Mouse (Mus musculus) neural tube, embryonic 13.5 days (tissue): Measurements from ENCODE around the gene Astn2. TPM values are rescaled to one million over a fixed set of nuclear protein-coding genes. Genes with fewer than 3 reads are reported as not detected.

Source experiments
- ATAC-seq: fragments of 200-750 bp; cut with Nextera tagmentation; 2 replicates; pipeline ENCODE4 v1.8.0; 2017; ENCODE audit warnings: low read depth, mild to moderate bottlenecking, moderate TSS enrichment, moderate library complexity
- H3K27ac ChIP-seq: fragments of 300-500 bp; sonication (generic); replicated peaks from 2 replicates; pipeline ENCODE4 v1.5.1; 2015; ENCODE audit warnings: moderate library complexity, mild to moderate bottlenecking, inconsistent platforms
- H3K27me3 ChIP-seq: fragments of 300-500 bp; sonication (generic); 2 replicates; pipeline ENCODE4 v1.6.1; 2015; ENCODE audit warnings: mild to moderate bottlenecking, inconsistent platforms
- H3K36me3 ChIP-seq: fragments of 300-500 bp; sonication (generic); 2 replicates; pipeline ENCODE4 v1.6.1; 2015; ENCODE audit warnings: mild to moderate bottlenecking, inconsistent platforms
- H3K4me1 ChIP-seq: fragments of 300-500 bp; sonication (generic); replicated peaks from 2 replicates; pipeline ENCODE4 v1.6.1; 2015; ENCODE audit warnings: inconsistent platforms
- H3K4me2 ChIP-seq: fragments of 300-500 bp; sonication (generic); 2 replicates; pipeline ENCODE4 v1.6.1; 2015; ENCODE audit warnings: inconsistent platforms, mild to moderate bottlenecking, moderate library complexity
- H3K4me3 ChIP-seq: fragments of 300-500 bp; sonication (generic); 2 replicates; pipeline ENCODE4 v1.5.1; 2015; ENCODE audit warnings: mild to moderate bottlenecking, inconsistent platforms
- H3K9ac ChIP-seq: fragments of 300-500 bp; sonication (generic); 2 replicates; pipeline ENCODE4 v1.6.1; 2015; ENCODE audit warnings: moderate library complexity, mild to moderate bottlenecking, inconsistent platforms
- H3K9me3 ChIP-seq: fragments of 300-500 bp; sonication (generic); 2 replicates; pipeline ENCODE4 v1.6.1; 2016; ENCODE audit warnings: inconsistent platforms
- WGBS: fragments of 180-500 bp; shearing (Covaris S2); methylation state at CpG from one replicate; pipeline ENCODE4 v1.1.7; 2015; 5-methylcytosine and 5-hydroxymethylcytosine counted together
- polyA plus RNA-seq: library from polyadenylated mRNA; unstranded; fragments of >200 nt; fragmentation: Nextera tagmentation; extraction: Ambion mirVana; gene quantifications from 2 replicates; pipeline ENCODE4 v1.2.1, GENCODE M21; 2015

The Astn2 gene
- polyA plus RNA-seq, 1 experiment from 2014 or later: 2.7 TPM

DNA sequence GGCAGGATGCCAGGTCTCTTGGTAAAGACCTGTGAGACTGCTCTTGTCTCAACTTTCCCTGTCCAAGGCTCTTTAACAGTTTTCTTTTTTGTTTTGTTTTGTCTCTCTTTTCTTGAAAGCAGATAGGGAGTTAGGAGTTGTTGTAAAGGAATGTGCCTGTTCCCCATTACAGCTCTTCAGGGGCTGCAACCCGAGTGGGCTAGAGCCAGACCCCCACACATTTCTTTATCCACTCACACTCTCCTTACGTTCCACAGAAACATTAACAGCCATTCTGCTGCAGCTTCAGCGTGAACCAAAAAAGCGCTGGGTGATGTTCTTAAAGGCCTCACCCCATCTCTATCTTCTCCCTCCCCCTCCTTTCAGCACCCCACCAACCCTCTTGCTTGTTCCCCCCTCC, 962.7 kb downstream of the Astn2 start:
- WGBS: 82% methylated on average over 4 of the region's 4 CpGs
- Histone ChIP-seq H3K27ac (no peak overlapping the region), H3K4me3 (no peak overlapping the region), H3K4me1 (no peaks in the 10 kb centered on the region), H3K36me3 (no peaks in the 10 kb centered on the region), H3K9ac (no peak overlapping the region), H3K4me2 (no peak overlapping the region), H3K27me3 (no peaks in the 10 kb centered on the region), H3K9me3 (no peaks in the 10 kb centered on the region)
- no peak for ATAC-seq

DNA sequence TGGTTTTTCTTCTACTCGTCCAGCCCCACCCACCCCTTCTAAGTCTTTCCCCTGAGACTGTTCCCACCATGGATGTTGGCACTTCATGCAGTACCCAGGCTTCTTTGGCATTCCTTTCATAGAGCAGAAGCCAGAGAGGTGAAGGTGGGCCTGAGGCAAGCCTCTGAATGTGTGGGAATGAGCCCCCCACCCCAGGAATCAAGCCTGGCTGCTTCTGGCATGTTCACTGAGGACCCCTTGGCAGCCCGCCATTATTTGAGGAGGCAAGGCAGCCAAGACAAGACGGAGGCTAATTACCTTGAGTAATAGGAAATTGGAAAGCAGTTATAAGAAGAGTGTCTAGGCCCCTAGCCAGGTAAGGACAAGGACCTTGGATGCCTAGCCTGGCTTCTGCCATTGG, 973.6 kb downstream of the Astn2 start:
- no peak overlapping the region for H3K9ac ChIP-seq
- no peak overlapping the region for H3K4me2 ChIP-seq
- no peaks in the 10 kb centered on the region for H3K27me3 ChIP-seq
- no peak overlapping the region for H3K4me3 ChIP-seq
- ATAC-seq: no peak
- H3K36me3 ChIP-seq: no peaks in the 10 kb centered on the region
- 66% methylated on average over 3 of the region's 3 CpGs for WGBS
- no peaks in the 10 kb centered on the region for H3K4me1 ChIP-seq
- H3K27ac ChIP-seq: no peak overlapping the region
- H3K9me3 ChIP-seq: no peaks in the 10 kb centered on the region

DNA sequence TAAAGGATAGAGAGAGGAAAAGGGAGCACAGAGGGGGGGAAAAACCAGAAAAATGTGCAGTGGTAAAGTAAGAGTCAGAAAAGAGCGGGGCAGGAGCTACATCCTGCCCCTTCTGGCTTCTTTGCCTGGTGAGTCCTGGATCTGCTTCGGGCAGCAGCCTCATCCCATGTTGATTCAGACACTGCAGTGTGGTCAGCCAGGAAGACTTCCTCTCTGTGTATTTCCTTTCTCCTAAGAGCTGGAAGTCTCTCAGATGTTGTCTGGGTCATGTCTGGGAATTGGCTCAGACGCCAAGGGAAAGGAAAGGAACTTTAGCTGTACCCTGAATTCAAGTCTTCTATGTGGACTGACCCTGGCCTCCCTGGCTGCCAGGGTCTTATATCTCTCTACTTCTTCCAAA, 976.9 kb downstream of the Astn2 start:
- H3K9ac ChIP-seq: no peak overlapping the region
- no peak overlapping the region for H3K4me2 ChIP-seq
- no peak overlapping the region for H3K4me3 ChIP-seq
- H3K36me3 ChIP-seq: no peaks in the 10 kb centered on the region
- no peaks in the 10 kb centered on the region for H3K4me1 ChIP-seq
- H3K27me3 ChIP-seq: no peaks in the 10 kb centered on the region
- H3K27ac ChIP-seq: no peak overlapping the region
- ATAC-seq: no peak
- WGBS: 84% methylated on average over 3 of the region's 3 CpGs
- H3K9me3 ChIP-seq: no peaks in the 10 kb centered on the region

DNA sequence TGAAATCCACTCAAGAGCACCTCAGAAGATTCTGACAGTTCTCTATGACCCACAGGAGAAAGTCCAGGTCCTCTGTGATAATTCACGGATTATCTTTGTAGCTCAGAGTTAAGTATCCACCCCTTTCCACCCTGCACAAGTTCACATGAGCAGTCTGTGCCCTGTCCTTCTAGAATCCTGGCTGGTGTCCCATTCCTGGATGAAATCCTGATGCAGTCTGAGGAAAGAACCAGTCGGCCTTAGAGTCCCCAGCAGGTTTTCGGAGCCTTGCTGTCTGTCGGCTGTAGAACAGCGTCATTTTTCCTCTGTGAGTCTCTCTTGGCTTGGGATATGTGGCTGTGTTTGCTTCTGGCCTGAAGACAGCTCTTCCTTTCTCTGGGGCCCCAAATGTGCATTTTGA, 978.0 kb downstream of the Astn2 start:
- no peak for ATAC-seq
- no peak overlapping the region for H3K9ac ChIP-seq
- 81% methylated on average over 5 of the region's 5 CpGs for WGBS
- no peak overlapping the region for H3K4me3 ChIP-seq
- no peak overlapping the region for H3K4me2 ChIP-seq
- no peaks in the 10 kb centered on the region for H3K4me1 ChIP-seq
- H3K36me3 ChIP-seq: no peaks in the 10 kb centered on the region
- no peak overlapping the region for H3K27ac ChIP-seq
- no peaks in the 10 kb centered on the region for H3K9me3 ChIP-seq
- no peaks in the 10 kb centered on the region for H3K27me3 ChIP-seq

DNA sequence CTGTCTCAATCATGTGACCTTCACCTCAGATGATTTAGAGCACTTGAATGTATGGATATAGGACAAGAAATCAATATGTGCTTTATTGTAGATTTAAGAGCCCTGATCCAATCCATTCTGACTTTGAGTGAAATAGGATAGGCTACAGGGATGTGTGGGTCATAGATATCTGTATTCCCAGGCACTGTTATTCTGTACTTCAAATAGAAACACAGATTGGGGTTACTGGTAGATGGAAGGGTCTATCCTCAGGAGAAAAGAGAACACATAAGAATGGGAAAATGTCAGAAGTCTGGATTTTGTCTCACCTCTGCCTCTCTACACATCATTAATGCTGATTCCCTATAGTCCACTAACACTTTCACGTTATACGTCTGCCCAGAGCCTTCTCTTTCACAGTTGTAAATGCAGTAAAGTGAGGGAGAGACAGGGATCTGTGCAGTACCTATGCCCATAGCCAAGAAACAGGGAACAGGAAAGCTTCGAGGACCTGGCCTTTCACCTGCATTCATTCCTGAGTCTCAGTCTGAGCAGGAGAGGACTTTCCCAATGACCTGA, 981.3 kb downstream of the Astn2 start:
- 80% methylated on average over 3 of the region's 3 CpGs for WGBS
- Histone ChIP-seq H3K9me3 (no peaks in the 10 kb centered on the region), H3K4me1 (peaks cover 11% of the 10 kb centered on the region), H3K9ac (no peak overlapping the region), H3K27ac (no peak overlapping the region), H3K4me3 (no peak overlapping the region), H3K4me2 (no peak overlapping the region), H3K27me3 (no peaks in the 10 kb centered on the region), H3K36me3 (no peaks in the 10 kb centered on the region)
- ATAC-seq: no peak

DNA sequence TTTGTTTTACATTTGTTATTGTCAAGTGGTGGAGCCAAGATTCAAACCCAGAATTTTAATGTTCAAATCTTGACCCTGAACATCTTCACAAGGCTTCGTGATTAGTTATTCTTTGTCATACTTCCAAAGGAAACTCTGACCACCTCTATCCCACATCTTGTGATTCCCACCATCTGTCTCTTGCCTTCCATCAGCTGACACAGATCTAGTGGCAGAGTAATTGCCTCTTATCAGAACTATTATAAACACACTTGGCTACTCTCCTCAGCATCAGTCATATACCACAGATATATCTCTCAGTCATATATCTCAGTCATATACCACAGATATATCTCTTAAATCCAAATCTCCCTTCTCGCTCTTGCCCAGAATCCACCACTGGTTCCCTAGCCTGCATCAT, 983.1 kb downstream of the Astn2 start:
- no peaks in the 10 kb centered on the region for H3K9me3 ChIP-seq
- H3K27ac ChIP-seq: no peak overlapping the region
- H3K4me1 ChIP-seq: peaks cover 11% of the 10 kb centered on the region
- H3K4me2 ChIP-seq: no peak overlapping the region
- no peak overlapping the region for H3K4me3 ChIP-seq
- WGBS: 90% methylated on average over 2 of the region's 2 CpGs
- H3K27me3 ChIP-seq: no peaks in the 10 kb centered on the region
- no peak overlapping the region for H3K9ac ChIP-seq
- ATAC-seq: no peak
- no peaks in the 10 kb centered on the region for H3K36me3 ChIP-seq

DNA sequence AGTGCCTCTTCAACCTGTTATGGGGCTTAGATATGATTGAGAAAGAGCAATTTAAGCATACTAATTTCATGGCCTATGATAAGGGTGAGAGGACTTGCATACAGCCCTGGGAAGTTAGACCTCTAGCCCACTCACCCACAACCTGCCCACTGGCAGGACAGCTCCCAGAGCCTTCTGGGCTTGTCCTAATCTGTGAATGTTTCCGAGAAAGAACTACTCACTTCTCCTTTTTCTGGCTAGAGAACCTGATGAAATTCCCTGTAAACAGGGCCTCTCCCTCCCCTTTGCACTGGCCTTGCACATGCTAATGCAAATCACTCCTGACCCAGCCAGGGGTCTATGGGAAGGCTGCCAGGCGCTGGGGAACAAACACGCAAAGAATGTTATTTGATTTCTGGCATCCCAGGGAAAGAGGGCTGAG, 983.9 kb downstream of the Astn2 start:
- Histone ChIP-seq H3K27ac (no peak overlapping the region), H3K9ac (no peak overlapping the region), H3K27me3 (no peaks in the 10 kb centered on the region), H3K9me3 (no peaks in the 10 kb centered on the region), H3K4me2 (no peak overlapping the region), H3K4me3 (no peak overlapping the region), H3K36me3 (no peaks in the 10 kb centered on the region), H3K4me1 (peaks cover 11% of the 10 kb centered on the region)
- 6% methylated on average over 3 of the region's 3 CpGs for WGBS
- ATAC-seq: peak; percentile 63; the same call in 1 of the 2 replicates

DNA sequence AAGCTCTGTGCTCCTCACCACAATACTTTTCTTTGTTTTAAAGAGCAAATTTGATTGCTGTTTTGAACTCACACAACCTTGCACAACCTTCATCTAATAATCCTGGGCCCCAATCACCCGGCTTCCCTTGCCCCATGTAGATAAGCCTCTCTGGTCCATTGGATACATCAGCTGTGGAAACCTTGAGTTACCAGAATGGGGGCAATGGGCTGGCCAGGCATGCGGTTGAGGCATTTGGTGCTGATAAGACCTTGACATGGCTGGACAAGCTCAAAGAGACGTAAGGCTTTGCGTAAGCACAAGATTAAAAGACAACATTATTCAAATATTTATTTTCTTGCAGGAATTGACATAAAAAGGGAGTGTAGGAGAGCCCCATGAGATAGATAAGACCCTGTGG, 988.9 kb downstream of the Astn2 start:
- H3K4me3 ChIP-seq: no peak overlapping the region
- 95% methylated on average over 4 of the region's 4 CpGs for WGBS

DNA sequence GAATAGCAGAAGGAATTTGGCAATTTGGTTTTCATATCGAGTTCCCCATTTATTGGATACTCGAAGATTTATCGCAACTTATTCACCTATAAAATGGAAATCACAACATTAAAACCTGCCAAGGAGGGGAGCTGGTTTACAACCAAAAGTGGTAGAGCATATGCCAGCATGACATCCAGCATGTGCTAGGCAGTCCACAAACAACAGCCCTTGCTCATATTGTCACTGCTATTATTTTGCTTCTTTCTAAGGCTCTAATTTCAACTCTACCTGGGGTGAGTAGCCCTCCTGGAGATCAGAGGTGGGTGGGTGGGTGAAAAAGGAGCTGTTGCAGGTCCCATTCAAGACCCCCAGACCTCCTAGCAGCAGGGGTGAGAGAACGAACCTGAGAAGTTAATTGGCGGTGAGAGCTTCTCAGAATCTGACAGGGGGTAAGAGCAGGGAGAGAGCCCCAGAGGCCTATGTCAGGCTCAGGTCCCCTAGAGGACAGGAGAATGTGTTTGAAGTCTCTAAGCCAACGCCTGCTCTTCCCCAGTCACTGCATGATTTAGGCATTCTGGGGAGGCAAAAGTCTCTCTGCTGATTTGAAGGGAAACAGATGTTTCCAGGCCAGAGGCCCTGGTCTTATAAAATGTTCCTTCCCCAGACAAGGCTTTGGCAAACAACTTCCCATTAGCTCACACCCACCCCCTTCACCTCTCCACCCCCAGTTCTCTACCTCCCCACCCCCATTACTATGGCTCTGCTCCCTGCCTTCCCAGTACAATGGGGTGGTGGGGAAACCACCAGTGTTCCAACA, 1001.4 kb downstream of the Astn2 start:
- Histone ChIP-seq H3K27me3 (no peaks in the 10 kb centered on the region), H3K36me3 (no peaks in the 10 kb centered on the region), H3K4me3 (no peak overlapping the region), H3K4me1 (no peaks in the 10 kb centered on the region), H3K9ac (no peak overlapping the region), H3K4me2 (no peak overlapping the region), H3K27ac (no peak overlapping the region), H3K9me3 (no peaks in the 10 kb centered on the region)
- no peak for ATAC-seq
- WGBS: 68% methylated on average over 6 of the region's 6 CpGs

More for the DNA sequence above, 988.9 kb downstream of the Astn2 start:
- no peak for ATAC-seq
- Histone ChIP-seq H3K27ac (no peak overlapping the region), H3K9me3 (no peaks in the 10 kb centered on the region), H3K27me3 (no peaks in the 10 kb centered on the region), H3K4me1 (peaks cover 5% of the 10 kb centered on the region), H3K9ac (no peak overlapping the region), H3K4me2 (no peak overlapping the region), H3K36me3 (no peaks in the 10 kb centered on the region)

DNA sequence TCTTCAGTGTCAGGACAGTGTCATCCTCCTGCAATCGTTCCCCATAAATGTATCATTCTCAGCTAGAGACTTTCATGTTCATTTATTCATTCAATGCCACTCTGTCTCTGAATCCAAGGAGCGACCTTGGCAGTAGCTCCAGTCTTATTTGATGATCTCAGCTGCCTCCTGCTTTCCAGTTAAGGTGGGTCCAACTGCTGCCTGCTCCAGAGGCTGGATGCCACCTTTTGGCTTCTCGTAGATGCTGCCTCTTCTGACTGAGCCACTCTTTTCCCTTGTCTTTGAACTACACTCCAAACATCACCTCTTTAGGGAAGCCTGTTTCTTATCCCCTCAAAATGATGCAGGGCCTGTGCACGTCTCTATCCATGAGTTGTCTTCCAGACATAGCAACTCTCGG, 1002.1 kb downstream of the Astn2 start:
- Histone ChIP-seq H3K9me3 (no peaks in the 10 kb centered on the region), H3K27me3 (no peaks in the 10 kb centered on the region), H3K4me2 (no peak overlapping the region), H3K27ac (no peak overlapping the region), H3K36me3 (no peaks in the 10 kb centered on the region), H3K9ac (no peak overlapping the region), H3K4me3 (no peak overlapping the region), H3K4me1 (no peaks in the 10 kb centered on the region)
- 88% methylated on average over 5 of the region's 5 CpGs for WGBS
- no peak for ATAC-seq

DNA sequence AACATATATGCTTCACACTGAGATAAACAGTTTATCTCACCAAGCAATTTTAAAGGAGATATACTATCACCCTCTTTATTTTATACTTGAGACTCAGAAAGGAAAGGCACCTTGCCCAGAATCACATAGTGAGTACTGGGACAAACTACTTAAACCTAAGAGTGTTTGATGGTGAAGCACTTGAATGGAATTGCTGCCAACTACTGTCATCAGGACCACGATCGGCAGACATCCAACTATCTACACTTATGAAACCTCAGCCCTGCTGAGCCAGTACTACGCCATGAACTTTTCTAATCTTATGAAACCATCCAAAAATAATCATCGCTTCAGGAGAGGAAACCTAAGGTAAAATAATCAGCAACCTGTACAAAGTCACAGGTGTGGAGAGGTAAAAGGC, 1005.0 kb downstream of the Astn2 start:
- 96% methylated on average over 4 of the region's 4 CpGs for WGBS
- Histone ChIP-seq H3K27me3 (no peaks in the 10 kb centered on the region), H3K4me2 (no peak overlapping the region), H3K9ac (no peak overlapping the region), H3K27ac (no peak overlapping the region), H3K4me1 (no peaks in the 10 kb centered on the region), H3K9me3 (no peaks in the 10 kb centered on the region), H3K36me3 (no peaks in the 10 kb centered on the region), H3K4me3 (no peak overlapping the region)
- ATAC-seq: no peak

DNA sequence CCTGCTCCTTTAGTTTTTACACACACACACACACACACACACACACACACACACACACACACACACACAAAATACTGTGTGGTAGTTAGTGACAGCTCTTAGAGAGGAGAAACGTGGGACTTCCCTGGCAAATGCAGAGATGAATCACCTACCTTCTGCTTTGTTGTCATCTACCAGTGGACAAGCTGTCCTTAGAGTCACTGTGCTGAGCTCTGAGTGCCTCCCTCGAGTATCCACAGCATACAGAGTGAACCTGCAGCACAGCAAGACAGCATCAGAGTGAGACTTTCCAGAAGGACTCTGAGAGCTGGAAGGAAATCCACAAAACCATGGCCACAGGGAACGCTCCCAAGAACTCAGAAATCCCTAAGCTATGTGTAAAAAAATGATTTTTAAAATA, 1007.6 kb downstream of the Astn2 start:
- no peak overlapping the region for H3K27ac ChIP-seq
- no peak for ATAC-seq
- H3K4me3 ChIP-seq: no peak overlapping the region
- no peak overlapping the region for H3K9ac ChIP-seq
- H3K36me3 ChIP-seq: no peaks in the 10 kb centered on the region
- no peak overlapping the region for H3K4me2 ChIP-seq
- no peaks in the 10 kb centered on the region for H3K9me3 ChIP-seq
- no peaks in the 10 kb centered on the region for H3K4me1 ChIP-seq
- 71% methylated on average over 3 of the region's 3 CpGs for WGBS
- no peaks in the 10 kb centered on the region for H3K27me3 ChIP-seq

DNA sequence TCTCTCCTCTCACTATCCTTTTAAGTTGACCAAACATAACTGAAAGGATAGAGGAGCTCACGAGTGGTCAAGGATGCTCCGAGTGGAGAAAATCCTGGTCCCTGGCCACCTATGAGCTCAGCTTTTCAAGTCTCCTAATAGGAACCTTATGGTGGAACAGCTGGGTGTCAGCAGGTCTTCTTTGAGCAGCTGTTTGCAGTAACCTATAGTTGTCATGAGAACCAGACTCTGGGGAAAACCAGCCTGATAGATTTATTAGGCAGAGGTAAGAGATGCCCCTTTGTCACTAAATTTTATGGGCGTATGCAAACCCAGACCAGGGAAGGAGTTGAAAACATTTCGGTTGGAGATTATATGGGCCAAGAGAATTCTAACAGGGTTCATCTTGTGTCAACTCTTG, 1013.4 kb downstream of the Astn2 start:
- Histone ChIP-seq H3K4me1 (peaks cover 6% of the 10 kb centered on the region; the same call in 1 of the 2 replicates), H3K4me3 (no peak overlapping the region), H3K27me3 (no peaks in the 10 kb centered on the region), H3K4me2 (no peak overlapping the region), H3K27ac (no peak overlapping the region), H3K9me3 (no peaks in the 10 kb centered on the region), H3K36me3 (no peaks in the 10 kb centered on the region), H3K9ac (no peak overlapping the region)
- ATAC-seq: no peak
- WGBS: 42% methylated on average over 4 of the region's 4 CpGs
